Mouse (Mus musculus): ENCODE results near the gene Jph2. TPM values are rescaled to one million over a fixed set of nuclear protein-coding genes. Genes with fewer than 3 reads are reported as not detected.

Gene Jph2
- polyA plus RNA-seq, 1 experiment from 2014 or later, result 0.25 TPM

GRCm38 (mm10) chr2:163379366-163379765 is 18.4 kb downstream of the Jph2 start:
- Histone ChIP-seq H3K4me2 (replicated peaks) (no peak overlapping the region), H3K4me3 (no peak overlapping the region), H3K9ac (replicated peaks) (no peak overlapping the region), H3K27me3 (peaks cover 26% of the 10 kb centered on the region), H3K36me3 (no peaks in the 10 kb centered on the region), H3K4me1 (no peaks in the 10 kb centered on the region), H3K27ac (replicated peaks) (no peak overlapping the region), H3K9me3 (no peaks in the 10 kb centered on the region)
- no peak for ATAC-seq (replicated peaks)
- WGBS, result 81% methylated on average over 5 of the region's 5 CpGs

GRCm38 (mm10) chr2:163376082-163376481 is 21.7 kb downstream of the Jph2 start:
- no peak overlapping the region for H3K9ac ChIP-seq (replicated peaks)
- ATAC-seq (replicated peaks), result no peak
- 0 out of 2 replicates have a peak overlapping the region, but pooled peaks have one; percentile 2 for H3K4me2 ChIP-seq (replicated peaks)
- H3K36me3 ChIP-seq, result no peaks in the 10 kb centered on the region
- WGBS, result 43% methylated on average over 33 of the region's 33 CpGs
- H3K4me1 ChIP-seq, result no peaks in the 10 kb centered on the region
- H3K4me3 ChIP-seq, result no peak overlapping the region
- H3K27ac ChIP-seq (replicated peaks), result no peak overlapping the region
- no peaks in the 10 kb centered on the region for H3K9me3 ChIP-seq
- peaks cover 27% of the 10 kb centered on the region for H3K27me3 ChIP-seq

GRCm38 (mm10) chr2:163375468-163375867 is 22.3 kb downstream of the Jph2 start:
- Histone ChIP-seq H3K9ac (replicated peaks) (no peak overlapping the region), H3K4me2 (replicated peaks) (0 out of 2 replicates have a peak overlapping the region, but pooled peaks have one; percentile 2)

GRCm38 (mm10) chr2:163372627-163373026 is 25.2 kb downstream of the Jph2 start:
- H3K4me3 ChIP-seq, result no peak overlapping the region
- 74% methylated on average over 1 of the region's 1 CpGs for WGBS
- H3K9ac ChIP-seq (replicated peaks), result no peak overlapping the region
- H3K4me1 ChIP-seq, result no peaks in the 10 kb centered on the region
- no peak for ATAC-seq (replicated peaks)
- no peaks in the 10 kb centered on the region for H3K9me3 ChIP-seq
- H3K27me3 ChIP-seq, result peaks cover 27% of the 10 kb centered on the region
- no peak overlapping the region for H3K27ac ChIP-seq (replicated peaks)
- no peak overlapping the region for H3K4me2 ChIP-seq (replicated peaks)
- H3K36me3 ChIP-seq, result no peaks in the 10 kb centered on the region

More at GRCm38 (mm10) chr2:163375468-163375867, 22.3 kb downstream of the Jph2 start:
- no peak for ATAC-seq (replicated peaks)
- Histone ChIP-seq H3K27ac (replicated peaks) (no peak overlapping the region), H3K4me3 (no peak overlapping the region), H3K36me3 (no peaks in the 10 kb centered on the region), H3K4me1 (no peaks in the 10 kb centered on the region), H3K27me3 (peaks cover 27% of the 10 kb centered on the region), H3K9me3 (no peaks in the 10 kb centered on the region)
- WGBS, result 43% methylated on average over 35 of the region's 35 CpGs

- no peaks in the 10 kb centered on the region for H3K4me1 ChIP-seq
- H3K27ac ChIP-seq (replicated peaks), result no peak overlapping the region
- ATAC-seq (replicated peaks), result no peak
- H3K4me2 ChIP-seq (replicated peaks), result no peak overlapping the region
- WGBS, result 50% methylated on average over 4 of the region's 4 CpGs
- H3K36me3 ChIP-seq, result no peaks in the 10 kb centered on the region
- no peak overlapping the region for H3K9ac ChIP-seq (replicated peaks)
- H3K4me3 ChIP-seq, result no peak overlapping the region
- H3K9me3 ChIP-seq, result no peaks in the 10 kb centered on the region
- peaks cover 9% of the 10 kb centered on the region for H3K27me3 ChIP-seq
Measured at GRCm38 (mm10) chr2:163370175-163370574, 27.6 kb downstream of the Jph2 start.

- Histone ChIP-seq H3K27me3 (no peaks in the 10 kb centered on the region), H3K4me2 (replicated peaks) (no peak overlapping the region), H3K9ac (replicated peaks) (no peak overlapping the region), H3K4me1 (no peaks in the 10 kb centered on the region), H3K27ac (replicated peaks) (no peak overlapping the region), H3K36me3 (no peaks in the 10 kb centered on the region), H3K4me3 (no peak overlapping the region), H3K9me3 (no peaks in the 10 kb centered on the region)
- 81% methylated on average over 18 of the region's 18 CpGs for WGBS
- ATAC-seq (replicated peaks), result no peak
Measured at GRCm38 (mm10) chr2:163364785-163365541, 32.8 kb downstream of the Jph2 start.

- H3K9ac ChIP-seq (replicated peaks), result no peak overlapping the region
- no peaks in the 10 kb centered on the region for H3K4me1 ChIP-seq
- no peak overlapping the region for H3K4me2 ChIP-seq (replicated peaks)
- 78% methylated on average over 12 of the region's 12 CpGs for WGBS
- ATAC-seq (replicated peaks), result no peak
- no peaks in the 10 kb centered on the region for H3K9me3 ChIP-seq
- no peaks in the 10 kb centered on the region for H3K27me3 ChIP-seq
- H3K27ac ChIP-seq (replicated peaks), result no peak overlapping the region
- H3K36me3 ChIP-seq, result no peaks in the 10 kb centered on the region
- no peak overlapping the region for H3K4me3 ChIP-seq
Measured at GRCm38 (mm10) chr2:163362940-163363921, 34.6 kb downstream of the Jph2 start.

- 84% methylated on average over 16 of the region's 16 CpGs for WGBS
Measured at GRCm38 (mm10) chr2:163360858-163361623, 36.8 kb downstream of the Jph2 start.

GRCm38 (mm10) chr2:163359253-163359652 is 38.5 kb downstream of the Jph2 start:
- H3K27me3 ChIP-seq, result no peaks in the 10 kb centered on the region
- H3K4me2 ChIP-seq (replicated peaks), result no peak overlapping the region
- H3K4me3 ChIP-seq, result no peak overlapping the region
- no peaks in the 10 kb centered on the region for H3K36me3 ChIP-seq
- WGBS, result 77% methylated on average over 2 of the region's 2 CpGs
- H3K27ac ChIP-seq (replicated peaks), result no peak overlapping the region
- no peaks in the 10 kb centered on the region for H3K9me3 ChIP-seq
- H3K4me1 ChIP-seq, result no peaks in the 10 kb centered on the region
- H3K9ac ChIP-seq (replicated peaks), result no peak overlapping the region
- ATAC-seq (replicated peaks), result no peak

More at GRCm38 (mm10) chr2:163360858-163361623, 36.8 kb downstream of the Jph2 start:
- no peak overlapping the region for H3K4me3 ChIP-seq
- H3K4me1 ChIP-seq, result no peaks in the 10 kb centered on the region
- no peaks in the 10 kb centered on the region for H3K36me3 ChIP-seq
- H3K9me3 ChIP-seq, result no peaks in the 10 kb centered on the region
- no peak overlapping the region for H3K4me2 ChIP-seq (replicated peaks)
- H3K27ac ChIP-seq (replicated peaks), result no peak overlapping the region
- no peaks in the 10 kb centered on the region for H3K27me3 ChIP-seq
- no peak overlapping the region for H3K9ac ChIP-seq (replicated peaks)
- no peak for ATAC-seq (replicated peaks)

- 83% methylated on average over 5 of the region's 5 CpGs for WGBS
- Histone ChIP-seq H3K27me3 (no peaks in the 10 kb centered on the region), H3K27ac (replicated peaks) (no peak overlapping the region), H3K4me1 (no peaks in the 10 kb centered on the region), H3K36me3 (no peaks in the 10 kb centered on the region), H3K4me3 (no peak overlapping the region), H3K4me2 (replicated peaks) (no peak overlapping the region), H3K9me3 (no peaks in the 10 kb centered on the region), H3K9ac (replicated peaks) (no peak overlapping the region)
- ATAC-seq (replicated peaks), result no peak
Measured at GRCm38 (mm10) chr2:163358662-163359061, 39.1 kb downstream of the Jph2 start.

GRCm38 (mm10) chr2:163356113-163356840 is 41.5 kb downstream of the Jph2 start:
- H3K27ac ChIP-seq (replicated peaks), result no peak overlapping the region
- no peaks in the 10 kb centered on the region for H3K9me3 ChIP-seq
- ATAC-seq (replicated peaks), result no peak
- no peaks in the 10 kb centered on the region for H3K36me3 ChIP-seq
- no peak overlapping the region for H3K4me3 ChIP-seq
- no peak overlapping the region for H3K4me2 ChIP-seq (replicated peaks)
- H3K9ac ChIP-seq (replicated peaks), result no peak overlapping the region
- H3K27me3 ChIP-seq, result no peaks in the 10 kb centered on the region
- WGBS, result 89% methylated on average over 12 of the region's 12 CpGs
- H3K4me1 ChIP-seq, result no peaks in the 10 kb centered on the region
